Mouse (Mus musculus) liver, adult 2 months (tissue): ENCODE results near the gene Cbwd1. TPM values are rescaled to one million over a fixed set of nuclear protein-coding genes. Genes with fewer than 3 reads are reported as not detected.
A peak's percentile ranks its signal among the peaks of the same experiment; 100 is the strongest.

Source experiments
- DNase-seq: peaks from one replicate; pipeline ENCODE4 v3.0.0-alpha.2; 2011; ENCODE audit warnings: low read depth, low spot score; ENCODE audit errors: extremely low read depth
- H3K27ac ChIP-seq: fragments of 200-500 bp; replicated peaks from 2 replicates; pipeline ENCODE4 v1.5.1; 2012; ENCODE audit warnings: low read depth, mild to moderate bottlenecking, control low read depth, inconsistent platforms, low read length; ENCODE audit not compliant: insufficient read depth
- H3K27me3 ChIP-seq: fragments of 200-500 bp; 2 replicates; pipeline ENCODE4 v1.6.1; 2012; ENCODE audit warnings: mild to moderate bottlenecking, moderate library complexity, low read length, inconsistent platforms; ENCODE audit not compliant: control insufficient read depth, insufficient read depth
- H3K36me3 ChIP-seq: fragments of 200-500 bp; 2 replicates; pipeline ENCODE4 v1.6.1; 2012; ENCODE audit warnings: low read length, inconsistent platforms; ENCODE audit not compliant: control insufficient read depth, insufficient read depth
- H3K4me1 ChIP-seq: fragments of 200-500 bp; 2 replicates; pipeline ENCODE4 v1.6.1; 2011; ENCODE audit warnings: low read length; ENCODE audit not compliant: control insufficient read depth, insufficient read depth
- H3K4me3 ChIP-seq: fragments of 200-500 bp; 2 replicates; pipeline ENCODE4 v1.5.1; 2011; ENCODE audit warnings: low read depth, mild to moderate bottlenecking, control low read depth, low read length, moderate library complexity; ENCODE audit not compliant: insufficient read depth
- H3K79me2 ChIP-seq: fragments of 200-500 bp; 2 replicates; pipeline ENCODE4 v1.6.1; 2012; ENCODE audit warnings: inconsistent platforms, mild to moderate bottlenecking, low read length, moderate library complexity; ENCODE audit not compliant: control insufficient read depth, insufficient read depth
- H3K9ac ChIP-seq: fragments of 200-500 bp; 2 replicates; pipeline ENCODE4 v1.6.1; 2012; ENCODE audit warnings: low read depth, mild to moderate bottlenecking, control low read depth, inconsistent platforms, low read length
- CTCF ChIP-seq: fragments of 200-500 bp; IDR thresholded peaks from 2 replicates; pipeline ENCODE4 v1.5.1; 2011; ENCODE audit warnings: low read depth, low read length, control low read depth
- POLR2A ChIP-seq: fragments of 200-500 bp; IDR thresholded peaks from 2 replicates; pipeline ENCODE4 v1.6.1; 2011; ENCODE audit warnings: low read length, control low read depth; ENCODE audit not compliant: insufficient read depth; ENCODE audit errors: extremely low read depth
- WGBS: fragments of 180-500 bp; shearing (Covaris S2); methylation state at CpG from one replicate; pipeline ENCODE4 v1.1.7; 2018; 5-methylcytosine and 5-hydroxymethylcytosine counted together
- polyA plus RNA-seq: library from polyadenylated mRNA; depleted of rRNA; stranded (reverse); fragments of >200 nt; gene quantifications from 2 replicates; pipeline ENCODE4 v1.2.3, GENCODE M21; 2012
- total RNA-seq: library from RNA; depleted of rRNA; stranded (reverse); fragments of >200 nt; gene quantifications from 2 replicates; pipeline ENCODE4 v1.2.3, GENCODE M21; 2014

The Cbwd1 gene
- total and polyA plus RNA-seq, 2 experiments, result 0.82 to 9.7 TPM

DNA sequence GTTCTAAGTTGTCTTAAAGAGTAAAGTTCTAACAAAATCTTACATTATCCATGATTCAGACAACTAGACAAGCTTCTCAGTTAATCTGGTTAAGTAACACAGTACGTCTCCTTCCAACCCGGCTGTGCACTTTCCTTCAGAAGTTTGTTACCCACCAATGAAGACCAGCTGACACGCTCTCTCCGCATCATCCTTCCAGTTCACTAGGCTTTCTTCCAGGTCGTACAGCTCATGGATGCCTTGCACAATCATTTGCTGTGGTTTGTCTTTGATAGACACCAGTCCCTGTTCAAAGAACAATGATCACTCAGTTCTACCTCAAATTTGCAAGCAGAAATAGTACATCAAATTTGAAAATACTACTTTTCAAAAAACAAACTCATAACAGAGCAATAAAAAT lies 40.5 kb downstream of the Cbwd1 start:
- 69% methylated on average over 5 of the region's 5 CpGs for WGBS
- Histone ChIP-seq H3K79me2 (no peaks in the 10 kb centered on the region), H3K27ac (no peak overlapping the region), H3K36me3 (peaks cover 17% of the 10 kb centered on the region), H3K4me1 (no peaks in the 10 kb centered on the region), H3K9ac (no peak overlapping the region), H3K4me3 (no peak overlapping the region), H3K27me3 (no peaks in the 10 kb centered on the region)
- TF ChIP-seq CTCF, result no peak
- TF ChIP-seq POLR2A, result no peak
- peak; percentile 17 for DNase-seq

DNA sequence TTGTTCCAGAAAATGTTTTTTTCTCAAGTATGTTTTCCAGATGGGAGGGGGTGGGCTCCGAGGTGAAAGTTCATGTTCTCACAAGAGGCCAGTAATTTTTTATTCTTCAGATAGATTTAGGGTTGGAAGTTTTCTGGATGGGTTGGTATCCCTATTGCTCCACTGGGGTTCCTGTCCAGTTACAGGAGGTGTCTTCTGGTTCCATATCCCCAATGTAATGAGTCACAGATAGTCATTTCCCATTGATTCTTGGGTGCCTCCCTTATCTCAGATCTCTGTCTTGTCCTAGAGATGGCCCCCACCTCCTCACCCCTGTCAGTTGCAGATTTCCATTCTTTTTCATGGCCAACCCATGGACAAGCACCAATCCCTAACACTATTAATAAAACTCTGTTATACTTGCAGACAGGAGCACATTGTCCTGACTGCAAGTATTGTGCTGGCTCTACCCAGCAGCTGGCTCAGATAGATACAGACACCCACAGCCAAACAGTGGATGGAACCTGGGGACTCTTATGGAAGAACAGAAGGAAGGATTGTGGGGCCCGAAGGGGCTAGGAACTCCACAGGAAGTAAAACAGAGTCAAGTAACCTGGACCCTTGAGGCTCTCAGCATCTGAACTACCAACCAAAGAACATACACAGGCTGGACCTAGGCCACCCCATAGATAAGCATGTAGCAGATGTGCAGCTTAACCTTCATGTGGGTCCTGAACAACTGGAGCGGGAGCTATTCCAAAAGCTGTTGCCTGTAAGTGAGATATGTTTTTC lies 52.8 kb downstream of the Cbwd1 start:
- H3K4me1 ChIP-seq, result no peaks in the 10 kb centered on the region
- no peak overlapping the region for H3K27ac ChIP-seq
- H3K36me3 ChIP-seq, result no peaks in the 10 kb centered on the region
- H3K79me2 ChIP-seq, result no peaks in the 10 kb centered on the region
- no peak overlapping the region for H3K4me3 ChIP-seq
- no peak for TF ChIP-seq POLR2A
- no peak for TF ChIP-seq CTCF
- WGBS, result 90% methylated on average over 3 of the region's 3 CpGs
- no peaks in the 10 kb centered on the region for H3K27me3 ChIP-seq
- no peak overlapping the region for H3K9ac ChIP-seq
- no peak for DNase-seq

DNA sequence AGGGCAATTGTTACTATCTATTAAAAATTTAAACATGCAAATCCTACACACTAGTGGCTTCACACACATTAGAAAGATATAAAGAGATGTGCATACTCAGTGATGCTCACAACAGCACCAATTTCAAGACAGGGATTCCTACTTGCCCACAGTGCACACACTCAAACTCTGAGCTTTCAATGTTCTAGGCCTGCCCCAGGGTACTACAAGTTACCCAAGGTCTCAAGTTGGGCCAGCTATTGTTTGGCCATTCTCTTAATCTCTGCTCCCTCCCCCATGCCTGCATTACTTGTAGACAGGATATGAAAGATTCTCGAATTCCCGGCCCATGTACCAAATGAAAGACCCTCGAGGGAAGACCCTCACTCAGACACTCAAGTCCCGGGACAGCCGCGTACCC lies 53.8 kb downstream of the Cbwd1 start:
- H3K9ac ChIP-seq, result no peak overlapping the region
- H3K4me3 ChIP-seq, result no peak overlapping the region
- TF ChIP-seq CTCF (no peak), POLR2A (no peak)
- no peaks in the 10 kb centered on the region for H3K27me3 ChIP-seq
- H3K27ac ChIP-seq, result no peak overlapping the region
- WGBS, result 88% methylated on average over 6 of the region's 6 CpGs
- H3K4me1 ChIP-seq, result no peaks in the 10 kb centered on the region
- no peaks in the 10 kb centered on the region for H3K79me2 ChIP-seq
- no peaks in the 10 kb centered on the region for H3K36me3 ChIP-seq
- no peak for DNase-seq

DNA sequence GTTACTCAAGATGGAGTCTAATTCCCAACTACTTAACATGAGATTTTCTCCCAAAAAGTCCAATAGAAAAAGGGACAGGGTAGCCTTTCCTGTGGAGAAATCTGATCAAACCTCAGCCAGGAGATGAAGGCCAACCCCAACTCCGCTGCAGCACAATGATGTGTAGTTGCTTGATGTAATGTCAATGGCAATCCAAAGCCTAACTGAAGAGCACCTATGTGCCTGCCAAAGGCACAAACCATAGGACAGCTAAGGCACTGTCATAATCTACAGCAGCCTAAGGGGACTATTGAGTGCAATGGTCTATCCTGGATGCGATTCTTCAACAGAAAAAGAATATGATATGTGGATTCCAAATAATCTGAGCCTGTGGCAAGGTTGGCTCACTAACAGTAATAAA lies 58.6 kb downstream of the Cbwd1 start:
- 57% methylated on average over 2 of the region's 2 CpGs for WGBS
- no peak overlapping the region for H3K27ac ChIP-seq
- no peak overlapping the region for H3K9ac ChIP-seq
- no peak for DNase-seq
- no peaks in the 10 kb centered on the region for H3K79me2 ChIP-seq
- H3K4me3 ChIP-seq, result no peak overlapping the region
- no peaks in the 10 kb centered on the region for H3K36me3 ChIP-seq
- peaks cover 25% of the 10 kb centered on the region for H3K27me3 ChIP-seq
- TF ChIP-seq POLR2A (no peak), CTCF (no peak)
- 0 out of 2 replicates have a peak, but pooled peaks cover 2% of the 10 kb centered on the region for H3K4me1 ChIP-seq

DNA sequence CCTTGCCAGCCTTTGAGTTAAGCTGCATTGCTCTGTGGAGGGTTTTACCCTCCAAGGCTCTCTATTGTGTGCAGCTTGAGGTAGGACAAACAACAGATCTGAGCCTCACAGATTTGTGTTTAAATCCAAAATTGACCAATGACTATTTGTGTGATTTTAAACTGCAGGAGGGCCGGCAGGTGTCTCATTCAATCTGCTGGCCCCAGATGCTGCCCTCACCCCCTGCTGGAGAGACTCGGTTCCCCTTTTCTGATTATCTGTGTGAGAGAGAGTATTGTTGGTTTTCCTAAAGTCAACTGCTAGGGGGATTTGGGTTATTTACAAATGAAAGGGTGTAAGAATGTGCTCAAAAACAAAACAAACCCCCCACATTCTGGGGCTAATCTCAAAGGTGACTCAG lies 59.2 kb downstream of the Cbwd1 start:
- Histone ChIP-seq H3K27me3 (peaks cover 29% of the 10 kb centered on the region), H3K27ac (no peak overlapping the region), H3K79me2 (no peaks in the 10 kb centered on the region), H3K4me1 (0 out of 2 replicates have a peak, but pooled peaks cover 2% of the 10 kb centered on the region), H3K4me3 (no peak overlapping the region), H3K36me3 (no peaks in the 10 kb centered on the region), H3K9ac (no peak overlapping the region)
- no peak for TF ChIP-seq CTCF
- no peak for TF ChIP-seq POLR2A
- DNase-seq, result no peak
- 3% methylated on average over 2 of the region's 2 CpGs for WGBS

DNA sequence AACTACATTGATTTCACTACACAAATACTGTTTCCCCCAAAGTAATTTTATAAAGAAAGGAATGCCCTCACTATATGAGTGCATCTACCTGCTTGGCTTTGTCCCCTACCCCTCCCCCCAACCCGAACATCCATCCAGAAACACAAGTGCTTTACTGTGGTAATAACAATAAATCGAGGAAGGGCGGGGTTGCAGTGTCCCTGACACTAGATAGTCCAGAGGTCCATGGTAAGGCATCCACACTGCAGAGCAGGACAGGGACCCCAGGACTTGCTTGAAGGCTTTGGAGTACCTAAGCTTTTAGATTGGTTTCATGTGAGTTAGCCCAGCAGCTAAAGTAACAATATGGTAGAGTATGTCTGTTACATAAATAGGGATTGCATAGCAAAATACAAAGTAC lies 59.7 kb downstream of the Cbwd1 start:
- H3K27me3 ChIP-seq, result peaks cover 35% of the 10 kb centered on the region
- 5% methylated on average over 3 of the region's 3 CpGs for WGBS
- TF ChIP-seq POLR2A, result no peak
- no peak for TF ChIP-seq CTCF
- no peak overlapping the region for H3K9ac ChIP-seq
- H3K79me2 ChIP-seq, result no peaks in the 10 kb centered on the region
- H3K4me1 ChIP-seq, result 0 out of 2 replicates have a peak, but pooled peaks cover 2% of the 10 kb centered on the region
- H3K36me3 ChIP-seq, result no peaks in the 10 kb centered on the region
- DNase-seq, result no peak
- H3K27ac ChIP-seq, result no peak overlapping the region
- H3K4me3 ChIP-seq, result no peak overlapping the region
